Mouse (Mus musculus): ENCODE measurements around the gene Ccm2. TPM values are rescaled to one million over a fixed set of nuclear protein-coding genes. Genes with fewer than 3 reads are reported as not detected.

Gene Ccm2
- polyA plus RNA-seq, 1 experiment: 52.3 TPM

DNA sequence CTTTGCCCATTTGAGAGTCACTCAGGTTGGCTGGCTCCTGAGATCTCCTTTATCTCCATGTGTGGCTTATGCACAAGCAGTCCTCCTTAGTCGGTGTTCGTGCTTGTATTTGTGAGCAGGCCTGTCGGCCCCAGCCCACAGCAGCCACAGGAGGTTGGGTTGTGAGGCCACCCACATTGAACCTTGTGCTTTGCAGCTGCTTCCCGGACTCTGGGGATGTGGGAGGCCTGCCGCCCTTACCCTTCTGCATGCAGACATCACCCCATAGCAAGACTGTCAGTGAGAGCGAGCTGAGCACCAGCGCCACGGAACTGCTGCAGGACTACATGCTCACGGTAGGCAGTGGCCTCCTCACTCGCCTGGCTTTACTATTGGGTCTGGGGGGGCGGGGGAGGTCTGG lies 46.7 kb downstream of the Ccm2 start:
- no peak for TF ChIP-seq CTCF (IDR thresholded peaks at IDR 0.05; ENCODE audit: control insufficient read depth, insufficient read depth, low read length)
- TF ChIP-seq POLR2A (IDR thresholded peaks at IDR 0.05; ENCODE audit: borderline replicate concordance, control insufficient read depth, low read depth, low read length): no peak
- Histone ChIP-seq H3K27ac (ENCODE audit: control insufficient read depth, insufficient read depth, low read depth, low read length, poor library complexity) (no peak overlapping the region), H3K4me1 (ENCODE audit: control insufficient read depth, insufficient read depth, low read length) (peaks cover 13% of the 10 kb centered on the region), H3K4me3 (replicated peaks; ENCODE audit: control insufficient read depth, low read depth, low read length) (no peak overlapping the region)
- 84% methylated on average over 11 of the region's 11 CpGs for WGBS

GRCm38 (mm10) chr11:6594845-6595244 lies 48.2 kb downstream of the Ccm2 start:
- no peak overlapping the region for H3K27ac ChIP-seq (ENCODE audit: control insufficient read depth, insufficient read depth, low read depth, low read length, poor library complexity)
- WGBS: 81% methylated on average over 6 of the region's 6 CpGs
- no peak overlapping the region for H3K4me3 ChIP-seq (replicated peaks; ENCODE audit: control insufficient read depth, low read depth, low read length)
- peaks cover 8% of the 10 kb centered on the region for H3K4me1 ChIP-seq (ENCODE audit: control insufficient read depth, insufficient read depth, low read length)
- TF ChIP-seq POLR2A (IDR thresholded peaks at IDR 0.05; ENCODE audit: borderline replicate concordance, control insufficient read depth, low read depth, low read length) (no peak), CTCF (IDR thresholded peaks at IDR 0.05; ENCODE audit: control insufficient read depth, insufficient read depth, low read length) (no peak)

DNA sequence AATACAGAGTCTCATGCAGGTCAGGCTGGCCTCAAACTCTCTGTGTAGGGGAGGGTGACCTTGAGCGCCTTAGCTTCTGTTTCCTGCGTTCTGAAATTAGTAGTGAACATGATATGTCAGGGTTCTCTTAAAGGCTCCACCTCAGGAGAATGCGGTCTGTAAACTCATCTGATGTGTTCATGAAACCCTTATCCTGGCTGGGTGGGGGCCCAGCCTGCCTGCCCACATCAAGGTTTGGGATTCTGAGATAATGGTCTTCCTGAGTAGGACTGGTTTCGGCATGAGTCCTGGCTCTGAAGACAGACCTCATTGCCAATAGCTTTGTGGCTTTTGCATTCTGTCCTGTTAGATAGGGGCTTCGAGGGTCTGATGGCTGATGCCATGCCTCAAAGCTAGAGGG lies 48.7 kb downstream of the Ccm2 start:
- Histone ChIP-seq H3K4me1 (ENCODE audit: control insufficient read depth, insufficient read depth, low read length) (peaks cover 6% of the 10 kb centered on the region), H3K27ac (ENCODE audit: control insufficient read depth, insufficient read depth, low read depth, low read length, poor library complexity) (no peak overlapping the region), H3K4me3 (replicated peaks; ENCODE audit: control insufficient read depth, low read depth, low read length) (no peak overlapping the region)
- TF ChIP-seq CTCF (IDR thresholded peaks at IDR 0.05; ENCODE audit: control insufficient read depth, insufficient read depth, low read length) (no peak), POLR2A (IDR thresholded peaks at IDR 0.05; ENCODE audit: borderline replicate concordance, control insufficient read depth, low read depth, low read length) (no peak)
- 68% methylated on average over 5 of the region's 5 CpGs for WGBS

- Histone ChIP-seq H3K27ac (ENCODE audit: control insufficient read depth, insufficient read depth, low read depth, low read length, poor library complexity) (no peak overlapping the region), H3K4me1 (ENCODE audit: control insufficient read depth, insufficient read depth, low read length) (peaks cover 1% of the 10 kb centered on the region), H3K4me3 (replicated peaks; ENCODE audit: control insufficient read depth, low read depth, low read length) (no peak overlapping the region)
- 97% methylated on average over 6 of the region's 6 CpGs for WGBS
- TF ChIP-seq CTCF (IDR thresholded peaks at IDR 0.05; ENCODE audit: control insufficient read depth, insufficient read depth, low read length) (no peak), POLR2A (IDR thresholded peaks at IDR 0.05; ENCODE audit: borderline replicate concordance, control insufficient read depth, low read depth, low read length) (no peak)
Measured at GRCm38 (mm10) chr11:6596205-6596604, 49.5 kb downstream of the Ccm2 start.

- no peaks in the 10 kb centered on the region; the same call in 1 of the 2 replicates for H3K4me1 ChIP-seq (ENCODE audit: control insufficient read depth, insufficient read depth, low read length)
- no peak overlapping the region for H3K4me3 ChIP-seq (replicated peaks; ENCODE audit: control insufficient read depth, low read depth, low read length)
- H3K27ac ChIP-seq (ENCODE audit: control insufficient read depth, insufficient read depth, low read depth, low read length, poor library complexity): no peak overlapping the region
- TF ChIP-seq POLR2A (IDR thresholded peaks at IDR 0.05; ENCODE audit: borderline replicate concordance, control insufficient read depth, low read depth, low read length) (no peak), CTCF (IDR thresholded peaks at IDR 0.05; ENCODE audit: control insufficient read depth, insufficient read depth, low read length) (no peak)
- WGBS: 86% methylated on average over 3 of the region's 3 CpGs
Measured at GRCm38 (mm10) chr11:6596616-6597015, 49.9 kb downstream of the Ccm2 start.

GRCm38 (mm10) chr11:6597523-6597922 lies 50.8 kb downstream of the Ccm2 start:
- Histone ChIP-seq H3K27ac (ENCODE audit: control insufficient read depth, insufficient read depth, low read depth, low read length, poor library complexity) (no peak overlapping the region), H3K4me1 (ENCODE audit: control insufficient read depth, insufficient read depth, low read length) (no peaks in the 10 kb centered on the region; the same call in 1 of the 2 replicates), H3K4me3 (replicated peaks; ENCODE audit: control insufficient read depth, low read depth, low read length) (no peak overlapping the region)
- WGBS: 75% methylated on average over 7 of the region's 7 CpGs
- no peak for TF ChIP-seq POLR2A (IDR thresholded peaks at IDR 0.05; ENCODE audit: borderline replicate concordance, control insufficient read depth, low read depth, low read length)
- TF ChIP-seq CTCF (IDR thresholded peaks at IDR 0.05; ENCODE audit: control insufficient read depth, insufficient read depth, low read length): no peak

GRCm38 (mm10) chr11:6598191-6598889 lies 51.7 kb downstream of the Ccm2 start:
- no peak overlapping the region for H3K4me3 ChIP-seq (replicated peaks; ENCODE audit: control insufficient read depth, low read depth, low read length)
- H3K4me1 ChIP-seq (ENCODE audit: control insufficient read depth, insufficient read depth, low read length): no peaks in the 10 kb centered on the region; the same call in 1 of the 2 replicates
- TF ChIP-seq POLR2A (IDR thresholded peaks at IDR 0.05; ENCODE audit: borderline replicate concordance, control insufficient read depth, low read depth, low read length) (no peak), CTCF (IDR thresholded peaks at IDR 0.05; ENCODE audit: control insufficient read depth, insufficient read depth, low read length) (no peak)
- no peak overlapping the region for H3K27ac ChIP-seq (ENCODE audit: control insufficient read depth, insufficient read depth, low read depth, low read length, poor library complexity)
- 79% methylated on average over 19 of the region's 19 CpGs for WGBS

DNA sequence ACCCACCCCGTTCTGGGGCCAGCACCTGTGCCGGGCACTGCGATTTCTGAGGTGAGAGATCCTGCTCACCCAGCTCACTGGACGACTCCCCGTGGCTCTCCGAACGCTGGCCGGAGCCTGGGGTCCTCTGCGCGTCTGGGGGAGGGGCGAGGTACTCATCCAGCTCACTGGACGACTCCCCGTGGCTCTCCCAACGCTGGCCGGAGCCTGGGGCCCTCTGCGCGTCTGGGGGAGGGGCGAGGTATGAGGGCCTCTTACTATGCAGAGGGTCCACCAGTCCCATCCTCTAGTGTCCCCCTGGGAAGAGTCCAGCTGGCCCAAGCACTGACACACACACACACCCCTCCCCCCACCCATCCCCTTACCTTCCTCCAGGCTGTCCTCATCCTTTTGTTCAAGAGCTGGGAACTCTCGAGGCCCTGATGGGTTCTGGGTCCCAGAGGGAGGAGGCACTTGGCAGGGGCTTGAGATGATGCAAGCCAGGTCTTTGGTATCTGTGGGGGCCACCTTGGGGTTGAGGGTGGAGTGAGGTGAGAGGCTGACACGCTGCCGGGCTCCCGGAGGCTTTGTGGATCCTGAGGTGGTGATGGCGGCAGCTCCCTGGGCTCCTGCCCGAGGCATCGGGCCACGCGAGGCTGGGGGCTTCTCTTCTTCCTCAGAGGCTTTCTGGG lies 52.5 kb downstream of the Ccm2 start:
- no peak overlapping the region for H3K27ac ChIP-seq (ENCODE audit: control insufficient read depth, insufficient read depth, low read depth, low read length, poor library complexity)

More for the DNA sequence above, 52.5 kb downstream of the Ccm2 start:
- H3K4me1 ChIP-seq (ENCODE audit: control insufficient read depth, insufficient read depth, low read length): no peaks in the 10 kb centered on the region; the same call in 1 of the 2 replicates
- H3K4me3 ChIP-seq (replicated peaks; ENCODE audit: control insufficient read depth, low read depth, low read length): no peak overlapping the region
- TF ChIP-seq POLR2A (IDR thresholded peaks at IDR 0.05; ENCODE audit: borderline replicate concordance, control insufficient read depth, low read depth, low read length): no peak
- no peak for TF ChIP-seq CTCF (IDR thresholded peaks at IDR 0.05; ENCODE audit: control insufficient read depth, insufficient read depth, low read length)
- WGBS: 71% methylated on average over 27 of the region's 27 CpGs
